Mouse (Mus musculus) olfactory bulb, adult 2 months (tissue): ENCODE data around the gene Cyp11a1. TPM values are rescaled to one million over a fixed set of nuclear protein-coding genes. Genes with fewer than 3 reads are reported as not detected.

Experiments
- H3K27ac ChIP-seq: fragments of 200-500 bp; 2 replicates; pipeline ENCODE4 v1.5.1; 2012; ENCODE audit warnings: low read depth, low read length; ENCODE audit not compliant: insufficient read depth
- H3K4me1 ChIP-seq: fragments of 200-500 bp; 2 replicates; pipeline ENCODE4 v1.6.1; 2012; ENCODE audit warnings: low read length; ENCODE audit not compliant: control insufficient read depth, insufficient read depth
- H3K4me3 ChIP-seq: fragments of 200-500 bp; 2 replicates; pipeline ENCODE4 v1.5.1; 2012; ENCODE audit warnings: mild to moderate bottlenecking, low read depth, low read length, moderate library complexity; ENCODE audit not compliant: insufficient read depth
- CTCF ChIP-seq: fragments of 200-500 bp; IDR thresholded peaks from 2 replicates; pipeline ENCODE4 v1.5.1; 2012; ENCODE audit warnings: low read depth, mild to moderate bottlenecking, low read length, moderate library complexity; ENCODE audit not compliant: insufficient read depth
- POLR2A ChIP-seq: fragments of 200-500 bp; IDR thresholded peaks from 2 replicates; pipeline ENCODE4 v1.6.1; 2012; ENCODE audit warnings: mild to moderate bottlenecking, low read depth, low read length, moderate library complexity; ENCODE audit not compliant: insufficient read depth
- WGBS: fragments of 180-500 bp; shearing (Covaris S2); methylation state at CpG from one replicate; pipeline ENCODE4 v1.1.7; 2018; 5-methylcytosine and 5-hydroxymethylcytosine counted together
- polyA plus RNA-seq: library from polyadenylated mRNA; stranded (reverse); fragments of >200 nt; gene quantifications from 2 replicates; pipeline ENCODE4 v1.2.4, GENCODE M21; 2012; ENCODE audit warnings: low replicate concordance; ENCODE audit not compliant: missing spikeins, insufficient read depth, insufficient read length

Cyp11a1 gene
- polyA plus RNA-seq, 1 experiment: not detected

GRCm38 (mm10) chr9:57969736-57970495 lies 36.3 kb upstream of the Cyp11a1 start:
- H3K4me1 ChIP-seq: peaks cover 13% of the 10 kb centered on the region
- no peak overlapping the region for H3K27ac ChIP-seq
- no peak overlapping the region for H3K4me3 ChIP-seq
- TF ChIP-seq POLR2A: no peak
- TF ChIP-seq CTCF: no peak
- 89% methylated on average over 11 of the region's 11 CpGs for whole genome bisulfite sequencing

GRCm38 (mm10) chr9:57971413-57971812 lies 34.8 kb upstream of the Cyp11a1 start:
- peaks cover 14% of the 10 kb centered on the region for H3K4me1 ChIP-seq
- H3K4me3 ChIP-seq: no peak overlapping the region
- no peak for TF ChIP-seq CTCF
- no peak for TF ChIP-seq POLR2A
- no peak overlapping the region; the same call in 1 of the 2 replicates for H3K27ac ChIP-seq
- 99% methylated on average over 5 of the region's 5 CpGs for WGBS

- H3K4me1 ChIP-seq: peaks cover 12% of the 10 kb centered on the region
- H3K27ac ChIP-seq: no peak overlapping the region
- H3K4me3 ChIP-seq: no peak overlapping the region
- no peak for TF ChIP-seq POLR2A
- WGBS: 72% methylated on average over 9 of the region's 9 CpGs
Observed at GRCm38 (mm10) chr9:57972141-57972591, 34.0 kb upstream of the Cyp11a1 start.

GRCm38 (mm10) chr9:57972776-57973439 lies 33.3 kb upstream of the Cyp11a1 start:
- WGBS: 71% methylated on average over 9 of the region's 9 CpGs
- no peak overlapping the region for H3K4me3 ChIP-seq
- no peak overlapping the region for H3K27ac ChIP-seq
- TF ChIP-seq CTCF (no peak), POLR2A (no peak)
- peaks cover 4% of the 10 kb centered on the region for H3K4me1 ChIP-seq

- WGBS: 95% methylated on average over 6 of the region's 6 CpGs
- Histone ChIP-seq H3K4me1 (peaks cover 4% of the 10 kb centered on the region), H3K4me3 (no peak overlapping the region), H3K27ac (no peak overlapping the region)
- TF ChIP-seq CTCF (no peak), POLR2A (no peak)
Observed at GRCm38 (mm10) chr9:57973440-57974066, 32.7 kb upstream of the Cyp11a1 start.

GRCm38 (mm10) chr9:57974221-57974620 lies 32.0 kb upstream of the Cyp11a1 start:
- no peak overlapping the region for H3K4me3 ChIP-seq
- no peak for TF ChIP-seq CTCF
- TF ChIP-seq POLR2A: no peak
- peaks cover 4% of the 10 kb centered on the region for H3K4me1 ChIP-seq
- 84% methylated on average over 5 of the region's 5 CpGs for whole genome bisulfite sequencing
- H3K27ac ChIP-seq: no peak overlapping the region

- H3K27ac ChIP-seq: no peak overlapping the region
- H3K4me1 ChIP-seq: peaks cover 4% of the 10 kb centered on the region
- no peak overlapping the region for H3K4me3 ChIP-seq
- WGBS: 80% methylated on average over 5 of the region's 5 CpGs
- TF ChIP-seq CTCF: no peak
Observed at GRCm38 (mm10) chr9:57975200-57975821, 30.9 kb upstream of the Cyp11a1 start.

- WGBS: 84% methylated on average over 6 of the region's 6 CpGs
- no peak overlapping the region for H3K4me3 ChIP-seq
- peaks cover 4% of the 10 kb centered on the region; the same call in 1 of the 2 replicates for H3K4me1 ChIP-seq
- no peak overlapping the region for H3K27ac ChIP-seq
- no peak for TF ChIP-seq CTCF
- no peak for TF ChIP-seq POLR2A
Observed at GRCm38 (mm10) chr9:57978025-57978424, 28.2 kb upstream of the Cyp11a1 start.
